Comparison of ENCODE assay signal across 8 mouse cellular contexts in genomic region chr4:70534078-70534890, GRCm38 (mm10). TPM values are rescaled to one million over a fixed set of nuclear protein-coding genes. Genes with fewer than 3 reads are reported as not detected.
DNase-seq lines count a peak whose midpoint lies in the region; ATAC-seq and TF ChIP-seq lines count a peak whose summit lies in the region.

No protein-coding gene starts in this region.

- H3K27ac ChIP-seq in forebrain, postnatal 0 days (ENCODE audit: low read depth, low read length): peak overlapping the region; percentile 100
- H3K27ac ChIP-seq in intestine, embryonic 14.5 days (ENCODE audit: low read depth): no peak overlapping the region; the same call in 1 of the 2 replicates
- no peak overlapping the region for H3K27ac ChIP-seq in limb, embryonic 13.5 days
- peak overlapping the region; percentile 100 for H3K27ac ChIP-seq in midbrain, embryonic 14.5 days (replicated peaks; ENCODE audit: low read depth, low read length)

- peak; percentile 96 for DNase-seq in heart, adult 11 months
- no peak for DNase-seq in heart, postnatal 25 days (ENCODE audit: low spot score)
- DNase-seq in cerebellum, adult 9-10 months: peak; percentile 74
- peak; percentile 67 for DNase-seq in forebrain, postnatal 0 days
- DNase-seq in intestine, embryonic 14.5 days (ENCODE audit: low spot score): peak; percentile 77
- DNase-seq in midbrain, embryonic 14.5 days: peak; percentile 66
- DNase-seq in spleen, postnatal 4 days (ENCODE audit: low spot score in 2 of 2): peak; percentile 44 to 80

- peak; percentile 44 for ATAC-seq in forebrain, postnatal 0 days
- ATAC-seq in intestine, embryonic 14.5 days (replicated peaks; ENCODE audit: low FRiP score, low TSS enrichment, low read depth): peak; percentile 70
- peak; percentile 52 for ATAC-seq in limb, embryonic 13.5 days (ENCODE audit: low FRiP score, low read depth)
- ATAC-seq in midbrain, embryonic 14.5 days (ENCODE audit: low FRiP score, low TSS enrichment): peak; percentile 66

- H3K4me2 ChIP-seq in forebrain, postnatal 0 days (ENCODE audit: low read depth): peak overlapping the region; percentile 63
- H3K4me2 ChIP-seq in intestine, embryonic 14.5 days (ENCODE audit: low read length): peak overlapping the region; percentile 89
- H3K4me2 ChIP-seq in limb, embryonic 13.5 days (replicated peaks): peak overlapping the region; percentile 92
- H3K4me2 ChIP-seq in midbrain, embryonic 14.5 days (ENCODE audit: low read length): peak overlapping the region; percentile 69

- H3K4me3 ChIP-seq in forebrain, postnatal 0 days (ENCODE audit: low read depth, low read length): peak overlapping the region; percentile 99
- H3K4me3 ChIP-seq in intestine, embryonic 14.5 days (ENCODE audit: low read depth, low read length): peak overlapping the region; percentile 79
- peak overlapping the region; percentile 89 for H3K4me3 ChIP-seq in limb, embryonic 13.5 days
- H3K4me3 ChIP-seq in midbrain, embryonic 14.5 days (replicated peaks; ENCODE audit: low read depth, low read length): peak overlapping the region; percentile 93

- H3K9me3 ChIP-seq in forebrain, postnatal 0 days (ENCODE audit: low read length): no peaks in the 10 kb centered on the region
- H3K9me3 ChIP-seq in intestine, embryonic 14.5 days (ENCODE audit: control insufficient read depth, low read length): no peaks in the 10 kb centered on the region
- H3K9me3 ChIP-seq in limb, embryonic 13.5 days: no peaks in the 10 kb centered on the region
- no peaks in the 10 kb centered on the region for H3K9me3 ChIP-seq in midbrain, embryonic 14.5 days (ENCODE audit: control insufficient read depth, low read length)

- no peaks in the 10 kb centered on the region for H3K36me3 ChIP-seq in forebrain, postnatal 0 days (ENCODE audit: insufficient read depth)
- H3K36me3 ChIP-seq in intestine, embryonic 14.5 days (ENCODE audit: control insufficient read depth, insufficient read depth, low read length): no peaks in the 10 kb centered on the region
- no peaks in the 10 kb centered on the region for H3K36me3 ChIP-seq in limb, embryonic 13.5 days
- H3K36me3 ChIP-seq in midbrain, embryonic 14.5 days (ENCODE audit: control insufficient read depth, insufficient read depth, low read length): 0 out of 2 replicates have a peak, but pooled peaks cover 3% of the 10 kb centered on the region

- TF ChIP-seq CTCF in forebrain, postnatal 0 days (IDR thresholded peaks at IDR 0.05; ENCODE audit: low read depth): no peak

- no peaks in the 10 kb centered on the region for H3K27me3 ChIP-seq in forebrain, postnatal 0 days (ENCODE audit: insufficient read depth, low read length)
- no peaks in the 10 kb centered on the region for H3K27me3 ChIP-seq in intestine, embryonic 14.5 days (replicated peaks; ENCODE audit: control insufficient read depth, insufficient read depth, low read length)
- no peaks in the 10 kb centered on the region for H3K27me3 ChIP-seq in limb, embryonic 13.5 days
- no peaks in the 10 kb centered on the region for H3K27me3 ChIP-seq in midbrain, embryonic 14.5 days (ENCODE audit: control insufficient read depth, insufficient read depth, low read length)

- 4% methylated on average over 59 of the region's 66 CpGs for WGBS in forebrain, postnatal 0 days
- under 1% methylated on average over 62 of the region's 66 CpGs for WGBS in intestine, embryonic 14.5 days
- WGBS in limb, embryonic 13.5 days: under 1% methylated on average over 57 of the region's 66 CpGs
- under 1% methylated on average over 64 of the region's 66 CpGs for WGBS in midbrain, embryonic 14.5 days

- intact Hi-C loops in heart, postnatal 25 days (cut with DNase I): loop anchor here (2.0 kb wide), 1 partner anchor 81 kb away; no protein-coding TSS in a partner anchor

- H3K9ac ChIP-seq in forebrain, postnatal 0 days: peak overlapping the region; percentile 99
- H3K9ac ChIP-seq in intestine, embryonic 14.5 days (ENCODE audit: low read length): peak overlapping the region; percentile 97
- H3K9ac ChIP-seq in limb, embryonic 13.5 days: peak overlapping the region; percentile 87
- peak overlapping the region; percentile 98 for H3K9ac ChIP-seq in midbrain, embryonic 14.5 days (replicated peaks; ENCODE audit: low read length)

- H3K4me1 ChIP-seq in forebrain, postnatal 0 days (ENCODE audit: insufficient read depth): peaks cover 20% of the 10 kb centered on the region
- peaks cover 11% of the 10 kb centered on the region; the same call in 1 of the 2 replicates for H3K4me1 ChIP-seq in intestine, embryonic 14.5 days (replicated peaks; ENCODE audit: control insufficient read depth, insufficient read depth, low read length)
- peaks cover 33% of the 10 kb centered on the region for H3K4me1 ChIP-seq in limb, embryonic 13.5 days
- H3K4me1 ChIP-seq in midbrain, embryonic 14.5 days (ENCODE audit: control insufficient read depth, insufficient read depth, low read length): peaks cover 51% of the 10 kb centered on the region

RNA-seq across cellular contexts. Expression of gene Megf9, which starts 0.5 kb away (rescaled TPM):
- 10 to 100 TPM; 12.1 to 12.9 TPM for total RNA-seq in heart, postnatal 25 days (2021)
- total RNA-seq in forebrain, postnatal 0 days (2014; rRNA removed): 60.3 and 64.9 TPM in 2 replicates
- 28.8 and 35.4 TPM in 2 replicates for polyA plus RNA-seq in forebrain, postnatal 0 days (2015; fragmentation: Nextera tagmentation; extraction: Ambion mirVana)
- 8.0 and 8.6 TPM in 2 replicates for polyA plus RNA-seq in intestine, embryonic 14.5 days (2014; fragmentation: Nextera tagmentation; extraction: Ambion mirVana)
- polyA plus RNA-seq in limb, embryonic 13.5 days (2015; fragmentation: Nextera tagmentation; extraction: Ambion mirVana): 11.8 and 11.9 TPM in 2 replicates
- polyA plus RNA-seq in midbrain, embryonic 14.5 days (2014; fragmentation: Nextera tagmentation; extraction: Ambion mirVana): 40.2 and 42.8 TPM in 2 replicates

Comparison
In these comparisons a context has a peak if more than half of its experiments do, and no peak if none do; other contexts are left out.
1. H3K27ac ChIP-seq: peak in forebrain, postnatal 0 days (single experiment) and midbrain, embryonic 14.5 days (single experiment); none in intestine, embryonic 14.5 days (single experiment) and limb, embryonic 13.5 days (single experiment).
2. Peak in every context shown above with its lines, with median percentiles within 50 percentile points of each other: ATAC-seq, H3K4me2 ChIP-seq, H3K4me3 ChIP-seq and H3K9ac ChIP-seq.